Mouse (Mus musculus) E14TG2a.4 (cell line): Measurements from ENCODE around the gene Rprd1b.
A peak's percentile ranks its signal among the peaks of the same experiment; 100 is the strongest.
"Not testable (repeated sequence)": the region's sequence is repeated elsewhere in the genome, so short reads cannot be mapped to it uniquely, and the experiment has no call there.

Experiments
- H3K27me3 ChIP-seq: 2 replicates; pipeline ENCODE4 v1.6.1; 2014; ENCODE audit warnings: low read length, control low read depth; ENCODE audit not compliant: insufficient read depth
- H3K36me3 ChIP-seq: 2 replicates; pipeline ENCODE4 v1.6.1; 2014; ENCODE audit warnings: low read length, control low read depth; ENCODE audit not compliant: insufficient read depth
- H3K4me1 ChIP-seq: replicated peaks from 2 replicates; pipeline ENCODE4 v1.6.1; 2014; ENCODE audit warnings: low read depth, low read length, control low read depth
- H3K4me3 ChIP-seq: replicated peaks from 2 replicates; pipeline ENCODE4 v1.5.1; 2014; ENCODE audit warnings: mild to moderate bottlenecking, low read length
- H3K9me3 ChIP-seq: 2 replicates; pipeline ENCODE4 v1.6.1; 2014; ENCODE audit warnings: low read length, control low read depth
- CTCF ChIP-seq: conservative IDR thresholded peaks from 2 replicates; pipeline ENCODE4 v1.5.1; 2014; ENCODE audit warnings: low read length
- NANOG ChIP-seq: IDR thresholded peaks from 2 replicates; pipeline ENCODE4 v1.6.1; 2014; ENCODE audit warnings: borderline replicate concordance, low read length, mixed read lengths
- POU5F1 ChIP-seq: IDR thresholded peaks from 2 replicates; pipeline ENCODE4 v1.6.1; 2014; ENCODE audit warnings: low read length, borderline replicate concordance

Rprd1b gene

GRCm38 (mm10) chr2:158050116-158050515, 21.8 kb downstream of the Rprd1b start:
- TF ChIP-seq NANOG (no peak), CTCF (no peak), POU5F1 (no peak)
- H3K36me3 ChIP-seq: peaks cover 69% of the 10 kb centered on the region
- no peaks in the 10 kb centered on the region for H3K4me1 ChIP-seq
- no peaks in the 10 kb centered on the region for H3K27me3 ChIP-seq
- no peaks in the 10 kb centered on the region for H3K9me3 ChIP-seq
- H3K4me3 ChIP-seq: no peak overlapping the region

GRCm38 (mm10) chr2:158054596-158054995, 26.3 kb downstream of the Rprd1b start:
- peaks cover 71% of the 10 kb centered on the region for H3K36me3 ChIP-seq
- no peaks in the 10 kb centered on the region for H3K27me3 ChIP-seq
- H3K4me3 ChIP-seq: no peak overlapping the region
- no peaks in the 10 kb centered on the region for H3K4me1 ChIP-seq
- H3K9me3 ChIP-seq: no peaks in the 10 kb centered on the region
- no peak for TF ChIP-seq POU5F1
- TF ChIP-seq CTCF: no peak
- TF ChIP-seq NANOG: no peak

- H3K9me3 ChIP-seq, H3K4me3 ChIP-seq, H3K4me1 ChIP-seq, H3K27me3 ChIP-seq: not testable (repeated sequence)
- peaks cover 72% of the 10 kb centered on the region for H3K36me3 ChIP-seq
Observed at GRCm38 (mm10) chr2:158055383-158055782, 27.1 kb downstream of the Rprd1b start.

- H3K4me1 ChIP-seq: peaks cover 7% of the 10 kb centered on the region; the same call in 1 of the 2 replicates
- H3K27me3 ChIP-seq: no peaks in the 10 kb centered on the region
- H3K9me3 ChIP-seq: no peaks in the 10 kb centered on the region
- H3K4me3 ChIP-seq: no peak overlapping the region
- H3K36me3 ChIP-seq: peaks cover 79% of the 10 kb centered on the region
- TF ChIP-seq CTCF: no peak
- TF ChIP-seq NANOG: no peak
- TF ChIP-seq POU5F1: no peak
Observed at GRCm38 (mm10) chr2:158057030-158057429, 28.7 kb downstream of the Rprd1b start.

- Histone ChIP-seq H3K9me3 (no peaks in the 10 kb centered on the region), H3K4me1 (peaks cover 9% of the 10 kb centered on the region; the same call in 1 of the 2 replicates), H3K27me3 (no peaks in the 10 kb centered on the region), H3K4me3 (no peak overlapping the region), H3K36me3 (peaks cover 86% of the 10 kb centered on the region)
- TF ChIP-seq CTCF (no peak), POU5F1 (no peak), NANOG (no peak)
Observed at GRCm38 (mm10) chr2:158058534-158058933, 30.2 kb downstream of the Rprd1b start.

GRCm38 (mm10) chr2:158059666-158060105, 31.4 kb downstream of the Rprd1b start:
- Histone ChIP-seq H3K4me3 (no peak overlapping the region), H3K36me3 (peaks cover 93% of the 10 kb centered on the region), H3K4me1 (peaks cover 20% of the 10 kb centered on the region), H3K27me3 (no peaks in the 10 kb centered on the region), H3K9me3 (no peaks in the 10 kb centered on the region)
- TF ChIP-seq POU5F1 (no peak), CTCF (no peak)

- no peak for TF ChIP-seq CTCF
- no peak for TF ChIP-seq POU5F1
- TF ChIP-seq NANOG: no peak
- H3K9me3 ChIP-seq: no peaks in the 10 kb centered on the region
- H3K27me3 ChIP-seq: no peaks in the 10 kb centered on the region
- no peak overlapping the region for H3K4me3 ChIP-seq
- H3K4me1 ChIP-seq: peaks cover 20% of the 10 kb centered on the region
- H3K36me3 ChIP-seq: peaks cover 92% of the 10 kb centered on the region
Observed at GRCm38 (mm10) chr2:158063036-158063435, 34.7 kb downstream of the Rprd1b start.

- Histone ChIP-seq H3K4me1 (peaks cover 20% of the 10 kb centered on the region), H3K9me3 (no peaks in the 10 kb centered on the region), H3K4me3 (no peak overlapping the region), H3K27me3 (no peaks in the 10 kb centered on the region), H3K36me3 (peaks cover 87% of the 10 kb centered on the region)
- TF ChIP-seq CTCF (peak; percentile 17; the same call in 1 of the 2 replicates), NANOG (no peak)
Observed at GRCm38 (mm10) chr2:158064571-158065048, 36.3 kb downstream of the Rprd1b start.

- no peak for TF ChIP-seq POU5F1
- no peak for TF ChIP-seq NANOG
- TF ChIP-seq CTCF: no peak
- no peak overlapping the region for H3K4me3 ChIP-seq
- H3K36me3 ChIP-seq: peaks cover 86% of the 10 kb centered on the region
- no peaks in the 10 kb centered on the region for H3K9me3 ChIP-seq
- H3K27me3 ChIP-seq: no peaks in the 10 kb centered on the region
- H3K4me1 ChIP-seq: peaks cover 20% of the 10 kb centered on the region
Observed at GRCm38 (mm10) chr2:158065064-158065463, 36.8 kb downstream of the Rprd1b start.
